Mouse (Mus musculus) hindbrain, embryonic 15.5 days (tissue): Measurements from ENCODE around the gene Adm2. TPM values are rescaled to one million over a fixed set of nuclear protein-coding genes. Genes with fewer than 3 reads are reported as not detected.

Experiments used
- ATAC-seq: fragments of 200-750 bp; cut with Nextera tagmentation; 2 replicates; pipeline ENCODE4 v1.8.0; 2017; ENCODE audit warnings: low read depth, moderate number of reproducible peaks, moderate TSS enrichment; ENCODE audit not compliant: low FRiP score
- H3K27ac ChIP-seq: fragments of 300-500 bp; sonication (generic); replicated peaks from 2 replicates; pipeline ENCODE4 v1.5.1; 2015; ENCODE audit warnings: mild to moderate bottlenecking, inconsistent platforms
- H3K27me3 ChIP-seq: fragments of 300-500 bp; sonication (generic); 2 replicates; pipeline ENCODE4 v1.6.1; 2015; ENCODE audit warnings: control low read depth, inconsistent platforms
- H3K36me3 ChIP-seq: fragments of 300-500 bp; sonication (generic); 2 replicates; pipeline ENCODE4 v1.6.1; 2015; ENCODE audit warnings: control low read depth, inconsistent platforms
- H3K4me1 ChIP-seq: fragments of 300-500 bp; sonication (generic); replicated peaks from 2 replicates; pipeline ENCODE4 v1.6.1; 2015; ENCODE audit warnings: control low read depth, inconsistent platforms
- H3K4me2 ChIP-seq: fragments of 300-500 bp; sonication (generic); 2 replicates; pipeline ENCODE4 v1.6.1; 2015; ENCODE audit warnings: moderate library complexity, mild to moderate bottlenecking, inconsistent platforms
- H3K4me3 ChIP-seq: fragments of 300-500 bp; sonication (generic); 2 replicates; pipeline ENCODE4 v1.5.1; 2015; ENCODE audit warnings: mild to moderate bottlenecking, inconsistent platforms
- H3K9ac ChIP-seq: fragments of 300-500 bp; sonication (generic); 2 replicates; pipeline ENCODE4 v1.6.1; 2015; ENCODE audit warnings: inconsistent platforms
- H3K9me3 ChIP-seq: fragments of 300-500 bp; sonication (generic); 2 replicates; pipeline ENCODE4 v1.6.1; 2016; ENCODE audit warnings: control low read depth, inconsistent platforms
- WGBS: fragments of 180-500 bp; shearing (Covaris S2); methylation state at CpG from one replicate; pipeline ENCODE4 v1.1.7; 2015; 5-methylcytosine and 5-hydroxymethylcytosine counted together
- polyA plus RNA-seq: library from polyadenylated mRNA; unstranded; fragments of >200 nt; fragmentation: Nextera tagmentation; extraction: Ambion mirVana; gene quantifications from 2 replicates; pipeline ENCODE4 v1.2.1, GENCODE M21; 2015

Gene Adm2
- polyA plus RNA-seq, 1 experiment from 2014 or later, result not detected

- no peak overlapping the region for H3K4me2 ChIP-seq
- no peak overlapping the region for H3K27ac ChIP-seq
- no peak overlapping the region for H3K9ac ChIP-seq
- no peaks in the 10 kb centered on the region for H3K4me1 ChIP-seq
- ATAC-seq, result no peak
- no peaks in the 10 kb centered on the region for H3K27me3 ChIP-seq
- H3K9me3 ChIP-seq, result no peaks in the 10 kb centered on the region
- WGBS, result 84% methylated on average over 2 of the region's 2 CpGs
- peaks cover 78% of the 10 kb centered on the region for H3K36me3 ChIP-seq
- H3K4me3 ChIP-seq, result no peak overlapping the region
Observed at GRCm38 (mm10) chr15:89292795-89293194, 29.7 kb upstream of the Adm2 start.

- Histone ChIP-seq H3K36me3 (peaks cover 73% of the 10 kb centered on the region), H3K4me1 (no peaks in the 10 kb centered on the region), H3K27me3 (no peaks in the 10 kb centered on the region), H3K4me3 (no peak overlapping the region), H3K4me2 (no peak overlapping the region), H3K9ac (no peak overlapping the region), H3K9me3 (no peaks in the 10 kb centered on the region), H3K27ac (no peak overlapping the region)
- 93% methylated on average over 10 of the region's 10 CpGs for WGBS
- ATAC-seq, result no peak
Observed at GRCm38 (mm10) chr15:89293778-89294177, 28.7 kb upstream of the Adm2 start.

GRCm38 (mm10) chr15:89295580-89296165, 26.8 kb upstream of the Adm2 start:
- Histone ChIP-seq H3K4me3 (no peak overlapping the region), H3K9ac (no peak overlapping the region), H3K27me3 (no peaks in the 10 kb centered on the region), H3K4me1 (no peaks in the 10 kb centered on the region), H3K36me3 (peaks cover 71% of the 10 kb centered on the region), H3K4me2 (no peak overlapping the region), H3K27ac (no peak overlapping the region), H3K9me3 (no peaks in the 10 kb centered on the region)
- whole genome bisulfite sequencing, result 94% methylated on average over 8 of the region's 8 CpGs
- ATAC-seq, result no peak

GRCm38 (mm10) chr15:89296465-89296864, 26.1 kb upstream of the Adm2 start:
- H3K27ac ChIP-seq, result no peak overlapping the region
- peaks cover 76% of the 10 kb centered on the region for H3K36me3 ChIP-seq
- no peak overlapping the region for H3K4me2 ChIP-seq
- H3K27me3 ChIP-seq, result no peaks in the 10 kb centered on the region
- ATAC-seq, result no peak
- no peaks in the 10 kb centered on the region for H3K9me3 ChIP-seq
- WGBS, result 83% methylated on average over 1 of the region's 1 CpGs
- no peaks in the 10 kb centered on the region for H3K4me1 ChIP-seq
- no peak overlapping the region for H3K4me3 ChIP-seq
- H3K9ac ChIP-seq, result no peak overlapping the region

GRCm38 (mm10) chr15:89297695-89298094, 24.8 kb upstream of the Adm2 start:
- Histone ChIP-seq H3K36me3 (peaks cover 78% of the 10 kb centered on the region), H3K9ac (no peak overlapping the region), H3K27me3 (no peaks in the 10 kb centered on the region), H3K4me2 (no peak overlapping the region), H3K9me3 (no peaks in the 10 kb centered on the region), H3K4me1 (no peaks in the 10 kb centered on the region), H3K27ac (no peak overlapping the region), H3K4me3 (no peak overlapping the region)
- ATAC-seq, result no peak
- 90% methylated on average over 2 of the region's 2 CpGs for WGBS

- Histone ChIP-seq H3K27me3 (no peaks in the 10 kb centered on the region), H3K4me2 (no peak overlapping the region), H3K4me1 (no peaks in the 10 kb centered on the region), H3K9ac (no peak overlapping the region), H3K9me3 (no peaks in the 10 kb centered on the region), H3K4me3 (no peak overlapping the region), H3K36me3 (peaks cover 77% of the 10 kb centered on the region), H3K27ac (no peak overlapping the region)
- WGBS, result 90% methylated on average over 13 of the region's 13 CpGs
- ATAC-seq, result no peak
Observed at GRCm38 (mm10) chr15:89300180-89300579, 22.3 kb upstream of the Adm2 start.

GRCm38 (mm10) chr15:89300600-89300999, 21.9 kb upstream of the Adm2 start:
- H3K9ac ChIP-seq, result no peak overlapping the region
- no peak overlapping the region for H3K27ac ChIP-seq
- no peak overlapping the region for H3K4me3 ChIP-seq
- WGBS, result 94% methylated on average over 8 of the region's 8 CpGs
- peaks cover 77% of the 10 kb centered on the region for H3K36me3 ChIP-seq
- H3K9me3 ChIP-seq, result no peaks in the 10 kb centered on the region
- H3K4me1 ChIP-seq, result no peaks in the 10 kb centered on the region
- H3K27me3 ChIP-seq, result no peaks in the 10 kb centered on the region
- H3K4me2 ChIP-seq, result no peak overlapping the region
- no peak for ATAC-seq

- H3K4me1 ChIP-seq, result peaks cover 12% of the 10 kb centered on the region
- 67% methylated on average over 1 of the region's 1 CpGs for WGBS
- no peak overlapping the region for H3K4me2 ChIP-seq
- H3K36me3 ChIP-seq, result peaks cover 59% of the 10 kb centered on the region
- H3K9me3 ChIP-seq, result no peaks in the 10 kb centered on the region
- no peaks in the 10 kb centered on the region for H3K27me3 ChIP-seq
- no peak overlapping the region for H3K4me3 ChIP-seq
- H3K27ac ChIP-seq, result no peak overlapping the region
- ATAC-seq, result no peak
- no peak overlapping the region for H3K9ac ChIP-seq
Observed at GRCm38 (mm10) chr15:89305966-89306365, 16.6 kb upstream of the Adm2 start.

GRCm38 (mm10) chr15:89307461-89307860, 15.1 kb upstream of the Adm2 start:
- Histone ChIP-seq H3K36me3 (peaks cover 44% of the 10 kb centered on the region), H3K9ac (no peak overlapping the region), H3K27ac (no peak overlapping the region), H3K4me2 (no peak overlapping the region), H3K9me3 (no peaks in the 10 kb centered on the region), H3K4me1 (peaks cover 26% of the 10 kb centered on the region), H3K27me3 (no peaks in the 10 kb centered on the region), H3K4me3 (no peak overlapping the region)
- 95% methylated on average over 13 of the region's 13 CpGs for WGBS
- ATAC-seq, result no peak

- H3K36me3 ChIP-seq, result peaks cover 33% of the 10 kb centered on the region
- no peaks in the 10 kb centered on the region for H3K9me3 ChIP-seq
- ATAC-seq, result no peak
- H3K4me2 ChIP-seq, result no peak overlapping the region
- H3K4me3 ChIP-seq, result no peak overlapping the region
- no peak overlapping the region for H3K9ac ChIP-seq
- H3K4me1 ChIP-seq, result peaks cover 37% of the 10 kb centered on the region
- no peak overlapping the region for H3K27ac ChIP-seq
- WGBS, result 89% methylated on average over 7 of the region's 7 CpGs
- H3K27me3 ChIP-seq, result no peaks in the 10 kb centered on the region
Observed at GRCm38 (mm10) chr15:89308406-89309139, 13.9 kb upstream of the Adm2 start.

GRCm38 (mm10) chr15:89309962-89310498, 12.5 kb upstream of the Adm2 start:
- 66% methylated on average over 6 of the region's 6 CpGs for WGBS
- no peak overlapping the region for H3K27ac ChIP-seq

GRCm38 (mm10) chr15:89313359-89313758, 9.2 kb upstream of the Adm2 start:
- Histone ChIP-seq H3K27ac (no peak overlapping the region), H3K27me3 (no peaks in the 10 kb centered on the region), H3K9me3 (no peaks in the 10 kb centered on the region), H3K36me3 (no peaks in the 10 kb centered on the region), H3K4me3 (peak overlapping the region; percentile 99; the same call in 1 of the 2 replicates), H3K4me1 (peaks cover 52% of the 10 kb centered on the region), H3K9ac (no peak overlapping the region), H3K4me2 (peak overlapping the region; percentile 94)
- no peak for ATAC-seq
- WGBS, result 86% methylated on average over 4 of the region's 4 CpGs

More at GRCm38 (mm10) chr15:89309962-89310498, 12.5 kb upstream of the Adm2 start:
- Histone ChIP-seq H3K36me3 (peaks cover 20% of the 10 kb centered on the region), H3K9me3 (no peaks in the 10 kb centered on the region), H3K9ac (no peak overlapping the region), H3K4me1 (peaks cover 48% of the 10 kb centered on the region), H3K4me3 (no peak overlapping the region), H3K27me3 (no peaks in the 10 kb centered on the region), H3K4me2 (no peak overlapping the region)
- ATAC-seq, result no peak
